Mouse (Mus musculus) C2C12 (cell line): ENCODE data around the gene Rabgap1l. TPM values are rescaled to one million over a fixed set of nuclear protein-coding genes. Genes with fewer than 3 reads are reported as not detected.
A peak's percentile ranks its signal among the peaks of the same experiment; 100 is the strongest.

ENCODE experiments used
- H3K27me3 ChIP-seq: one replicate; pipeline ENCODE4 v1.6.1; 2011; ENCODE audit not compliant: control insufficient read depth, insufficient read depth, insufficient read length
- H3K36me3 ChIP-seq: one replicate; pipeline ENCODE4 v1.6.1; 2011; ENCODE audit not compliant: control insufficient read depth, insufficient read depth
- H3K4me3 ChIP-seq: one replicate; pipeline ENCODE4 v1.5.1; 2011; ENCODE audit warnings: mild to moderate bottlenecking, control low read depth; ENCODE audit not compliant: poor library complexity, insufficient read depth, severe bottlenecking
- H3K79me2 ChIP-seq: one replicate; pipeline ENCODE4 v1.6.1; 2011; ENCODE audit not compliant: control insufficient read depth, insufficient read depth
- H3K79me3 ChIP-seq: one replicate; pipeline ENCODE4 v1.6.1; 2011; ENCODE audit warnings: low read depth, control low read depth
- H3ac ChIP-seq: one replicate; pipeline ENCODE3; 2011; ENCODE audit warnings: low read depth; ENCODE audit not compliant: control insufficient read depth, insufficient read length
- CEBPB ChIP-seq: IDR thresholded peaks from one replicate; pipeline ENCODE4 v1.6.1; 2011; ENCODE audit warnings: low read depth, mild to moderate bottlenecking, control low read depth, moderate library complexity
- CTCF ChIP-seq: IDR thresholded peaks from one replicate; pipeline ENCODE4 v1.5.1; 2011; ENCODE audit not compliant: control insufficient read depth, insufficient read depth, insufficient read length
- FOSL1 ChIP-seq: IDR thresholded peaks from one replicate; pipeline ENCODE4 v1.8.0; 2011; ENCODE audit warnings: mild to moderate bottlenecking, low read length; ENCODE audit not compliant: poor library complexity, insufficient read depth, severe bottlenecking
- MAX ChIP-seq: IDR thresholded peaks from one replicate; pipeline ENCODE4 v1.6.1; 2011; ENCODE audit warnings: mild to moderate bottlenecking, control low read depth
- MYOD1 ChIP-seq: IDR thresholded peaks from one replicate; pipeline ENCODE4 v1.6.1; 2011; ENCODE audit warnings: low read depth; ENCODE audit not compliant: control insufficient read depth, insufficient read length
- MYOG ChIP-seq: IDR thresholded peaks from one replicate; pipeline ENCODE4 v1.6.1; 2011; ENCODE audit not compliant: control insufficient read depth, insufficient read length; ENCODE audit errors: extremely low read depth
- USF1 ChIP-seq: IDR thresholded peaks from one replicate; pipeline ENCODE4 v1.6.1; 2011; ENCODE audit warnings: low read depth, mild to moderate bottlenecking, control low read depth, moderate library complexity
- polyA plus RNA-seq: library from polyadenylated mRNA; unstranded; fragments of >200 nt; fragmentation: generic; extraction: Trizol; gene quantifications from one replicate; pipeline ENCODE4 v1.2.1, GENCODE M21; 2012; ENCODE audit warnings: missing spikeins

The Rabgap1l gene
- polyA plus RNA-seq, 1 experiment: 3.2 TPM

DNA sequence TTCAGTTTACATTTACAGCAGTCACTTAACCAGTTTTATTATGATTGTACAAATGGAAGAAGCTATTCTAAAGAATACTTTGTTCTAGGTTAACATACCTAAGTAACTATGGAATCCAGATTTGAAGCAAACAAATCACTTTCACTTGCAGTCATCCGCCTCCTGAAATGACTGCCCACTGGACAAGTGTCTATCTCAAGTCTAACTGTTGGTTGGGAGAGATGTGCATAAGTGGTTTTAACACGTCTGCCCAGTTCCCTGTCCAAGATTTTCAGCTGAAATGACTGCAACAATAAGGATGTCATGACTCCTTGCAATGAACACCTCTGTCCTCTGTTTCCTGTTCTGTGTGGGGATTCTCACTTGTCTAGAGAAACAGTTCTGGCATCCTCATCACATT is 27.4 kb downstream of the Rabgap1l start:
- Histone ChIP-seq H3K79me2 (peaks cover 4% of the 10 kb centered on the region), H3ac (no peak overlapping the region), H3K79me3 (no peaks in the 10 kb centered on the region), H3K27me3 (no peaks in the 10 kb centered on the region), H3K4me3 (no peak overlapping the region), H3K36me3 (no peaks in the 10 kb centered on the region)
- no peak for TF ChIP-seq MYOG
- no peak for TF ChIP-seq CTCF
- TF ChIP-seq CEBPB: no peak
- no peak for TF ChIP-seq USF1
- TF ChIP-seq MAX: no peak
- no peak for TF ChIP-seq FOSL1
- no peak for TF ChIP-seq MYOD1

DNA sequence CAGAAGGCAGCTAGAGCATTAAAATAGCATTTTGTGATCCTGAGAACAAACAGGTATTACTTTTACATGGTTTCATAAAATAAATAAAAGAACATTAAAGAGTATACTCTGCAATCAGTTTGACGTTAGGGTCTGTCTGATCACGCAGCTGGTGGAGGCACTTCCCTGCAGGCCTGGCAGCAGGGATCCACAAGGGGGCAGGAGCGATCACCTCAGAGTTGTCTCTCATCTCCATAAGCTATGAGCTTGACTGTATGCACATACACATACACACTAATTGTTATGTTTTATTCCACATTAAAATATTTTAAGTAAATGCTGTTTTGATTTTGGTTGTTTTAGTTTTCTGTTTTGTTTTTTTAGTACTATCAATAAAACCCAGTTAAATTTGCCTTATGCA is 34.8 kb downstream of the Rabgap1l start:
- TF ChIP-seq FOSL1 (no peak), CTCF (peak; percentile 66)
- Histone ChIP-seq H3K79me3 (no peaks in the 10 kb centered on the region), H3K79me2 (peaks cover 4% of the 10 kb centered on the region), H3K4me3 (no peak overlapping the region), H3K36me3 (no peaks in the 10 kb centered on the region), H3ac (no peak overlapping the region), H3K27me3 (no peaks in the 10 kb centered on the region)

DNA sequence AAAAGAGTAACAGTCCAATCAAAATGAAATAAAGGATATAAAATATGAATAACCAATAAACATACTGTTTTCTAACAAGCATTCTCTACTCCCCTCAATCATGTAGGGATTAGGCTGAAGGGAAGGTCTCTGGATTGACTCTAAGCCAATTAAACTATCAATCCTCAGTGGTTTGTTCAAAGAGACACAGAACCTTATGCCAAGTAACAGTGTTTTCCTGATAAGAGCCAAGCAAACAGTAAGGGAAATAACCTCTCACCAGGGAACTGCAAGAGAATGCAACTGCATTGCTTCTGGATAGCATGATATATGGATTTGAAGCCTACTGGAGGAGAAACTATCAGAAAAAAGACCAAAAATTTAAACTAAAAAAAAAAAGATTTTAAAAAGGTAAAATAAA is 37.7 kb downstream of the Rabgap1l start:
- no peak for TF ChIP-seq MYOG
- TF ChIP-seq MYOD1: no peak
- H3K4me3 ChIP-seq: no peak overlapping the region
- no peak overlapping the region for H3ac ChIP-seq
- H3K36me3 ChIP-seq: no peaks in the 10 kb centered on the region
- no peaks in the 10 kb centered on the region for H3K27me3 ChIP-seq
- no peaks in the 10 kb centered on the region for H3K79me3 ChIP-seq
- H3K79me2 ChIP-seq: no peaks in the 10 kb centered on the region

DNA sequence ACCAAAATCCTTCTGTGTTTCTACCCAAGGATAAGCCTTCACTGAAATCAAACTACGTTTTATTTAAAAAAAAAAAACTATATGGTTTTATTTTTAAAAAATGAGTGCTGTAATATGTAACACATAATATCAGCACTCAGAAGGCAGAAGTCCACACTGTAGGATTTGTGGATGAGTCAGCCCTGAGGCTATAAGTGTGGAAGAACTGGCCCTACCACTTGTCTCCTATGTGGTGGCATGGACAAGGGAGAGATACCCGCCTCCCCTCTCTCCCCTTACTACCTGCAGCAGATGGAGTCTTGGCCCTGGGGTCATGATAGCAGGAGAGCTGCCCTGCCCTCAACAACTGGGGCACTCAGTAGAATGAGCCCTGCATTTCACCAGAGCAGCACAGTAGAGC is 42.4 kb downstream of the Rabgap1l start:
- no peaks in the 10 kb centered on the region for H3K36me3 ChIP-seq
- H3ac ChIP-seq: no peak overlapping the region
- H3K79me3 ChIP-seq: no peaks in the 10 kb centered on the region
- H3K79me2 ChIP-seq: no peaks in the 10 kb centered on the region
- no peak overlapping the region for H3K4me3 ChIP-seq
- TF ChIP-seq USF1: no peak
- no peak for TF ChIP-seq MYOD1
- no peak for TF ChIP-seq MYOG
- no peak for TF ChIP-seq CEBPB
- TF ChIP-seq FOSL1: no peak
- TF ChIP-seq MAX: no peak
- TF ChIP-seq CTCF: no peak
- H3K27me3 ChIP-seq: no peaks in the 10 kb centered on the region

DNA sequence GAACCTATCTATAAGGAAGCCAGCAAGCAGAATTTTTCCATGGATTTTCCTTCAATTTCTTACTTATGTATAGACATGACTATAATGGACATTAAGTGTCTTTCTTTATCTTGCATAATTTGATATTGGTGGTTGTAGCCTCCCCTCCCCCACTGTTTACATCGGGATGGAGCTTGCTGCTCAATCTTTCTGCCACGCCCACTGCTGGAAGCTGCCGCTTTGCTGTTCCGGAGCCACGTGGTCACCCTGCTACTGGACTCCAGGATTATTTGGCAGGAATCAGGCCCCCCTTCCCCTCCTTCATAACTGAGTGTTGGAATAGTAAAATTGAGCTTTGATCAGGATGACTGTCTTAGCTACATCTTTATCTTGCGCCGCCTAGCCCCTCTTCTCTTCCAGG is 46.2 kb downstream of the Rabgap1l start:
- no peaks in the 10 kb centered on the region for H3K79me3 ChIP-seq
- no peaks in the 10 kb centered on the region for H3K27me3 ChIP-seq
- no peak overlapping the region for H3ac ChIP-seq
- TF ChIP-seq MYOG (no peak), CEBPB (no peak), FOSL1 (no peak), CTCF (no peak), MYOD1 (no peak)
- H3K4me3 ChIP-seq: no peak overlapping the region
- no peaks in the 10 kb centered on the region for H3K36me3 ChIP-seq
- no peaks in the 10 kb centered on the region for H3K79me2 ChIP-seq

DNA sequence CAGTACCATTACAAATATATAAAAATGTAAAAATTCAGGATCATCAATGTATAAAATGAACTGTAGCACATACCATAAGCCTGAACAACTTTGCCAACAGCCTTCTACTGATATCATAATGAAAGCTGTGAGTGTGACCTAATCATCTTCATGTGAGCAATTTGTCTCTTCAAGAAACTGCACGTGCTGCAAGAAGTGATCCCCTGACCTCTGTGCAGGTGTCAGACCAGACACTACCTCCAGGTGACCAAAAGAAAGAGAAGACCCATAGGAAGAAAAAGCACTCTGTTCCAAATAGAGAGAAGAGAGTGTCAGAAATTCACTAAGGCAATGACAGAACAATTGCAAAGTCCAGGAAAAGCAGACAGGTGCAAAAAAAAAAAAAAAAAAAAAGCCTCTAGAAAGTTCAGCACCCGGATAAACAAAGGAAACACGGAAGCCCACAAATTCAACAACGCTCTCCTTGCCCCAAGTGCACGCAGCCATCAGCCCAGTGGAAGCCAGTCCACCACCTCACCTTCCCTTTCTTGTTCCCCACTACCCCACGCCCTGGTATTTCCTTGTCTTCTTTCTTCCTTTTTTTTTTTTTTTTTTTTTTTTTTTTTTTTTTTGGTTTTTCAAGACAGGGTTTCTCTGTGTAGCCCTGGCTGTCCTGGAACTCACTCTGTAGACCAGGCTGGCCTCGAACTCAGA is 47.6 kb downstream of the Rabgap1l start:
- no peaks in the 10 kb centered on the region for H3K79me3 ChIP-seq
- H3K27me3 ChIP-seq: no peaks in the 10 kb centered on the region
- no peaks in the 10 kb centered on the region for H3K36me3 ChIP-seq
- TF ChIP-seq MYOD1: no peak
- no peak for TF ChIP-seq USF1
- TF ChIP-seq MYOG: no peak
- TF ChIP-seq FOSL1: no peak
- TF ChIP-seq CEBPB: no peak
- no peak for TF ChIP-seq CTCF
- TF ChIP-seq MAX: no peak
- no peaks in the 10 kb centered on the region for H3K79me2 ChIP-seq
- H3ac ChIP-seq: no peak overlapping the region
- no peak overlapping the region for H3K4me3 ChIP-seq
